Mouse (Mus musculus): Measurements from ENCODE around the gene Schip1. TPM values are rescaled to one million over a fixed set of nuclear protein-coding genes. Genes with fewer than 3 reads are reported as not detected.
A peak's percentile ranks its signal among the peaks of the same experiment; 100 is the strongest.

The Schip1 gene
- polyA plus RNA-seq, 1 experiment from 2014 or later: 29.7 TPM

DNA sequence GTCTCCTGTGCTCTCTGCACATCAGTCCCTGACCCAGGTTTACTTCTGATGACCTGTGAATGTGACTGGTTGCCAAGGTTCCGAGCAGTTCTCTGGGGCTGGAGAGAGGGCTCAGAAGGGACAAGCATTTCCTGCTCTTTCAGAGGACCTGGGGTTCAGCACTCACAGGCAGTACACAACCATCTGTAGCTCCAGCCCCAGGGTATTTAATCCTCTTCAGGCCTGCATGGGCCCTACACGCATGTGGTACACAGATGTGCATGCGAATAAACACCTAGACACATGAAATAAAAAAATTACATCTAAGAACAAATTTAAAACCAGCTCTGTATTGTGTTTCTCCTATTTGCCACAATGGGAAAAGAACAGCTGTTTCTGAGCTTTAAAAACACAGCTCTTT is 503.5 kb downstream of the Schip1 start:
- no peak for ATAC-seq
- Histone ChIP-seq H3K27ac (ENCODE audit: low read length) (no peak overlapping the region), H3K9me3 (ENCODE audit: control insufficient read depth, low read length) (no peaks in the 10 kb centered on the region), H3K4me1 (ENCODE audit: control insufficient read depth, insufficient read depth, low read length) (peaks cover 6% of the 10 kb centered on the region), H3K9ac (ENCODE audit: low read depth, low read length) (no peak overlapping the region), H3K4me3 (ENCODE audit: low read length) (no peak overlapping the region), H3K4me2 (ENCODE audit: low read depth, low read length) (no peak overlapping the region), H3K27me3 (replicated peaks; ENCODE audit: control insufficient read depth, insufficient read depth, low read length) (no peaks in the 10 kb centered on the region), H3K36me3 (ENCODE audit: control insufficient read depth, insufficient read depth, low read length) (no peaks in the 10 kb centered on the region)
- WGBS: 78% methylated on average over 3 of the region's 3 CpGs

DNA sequence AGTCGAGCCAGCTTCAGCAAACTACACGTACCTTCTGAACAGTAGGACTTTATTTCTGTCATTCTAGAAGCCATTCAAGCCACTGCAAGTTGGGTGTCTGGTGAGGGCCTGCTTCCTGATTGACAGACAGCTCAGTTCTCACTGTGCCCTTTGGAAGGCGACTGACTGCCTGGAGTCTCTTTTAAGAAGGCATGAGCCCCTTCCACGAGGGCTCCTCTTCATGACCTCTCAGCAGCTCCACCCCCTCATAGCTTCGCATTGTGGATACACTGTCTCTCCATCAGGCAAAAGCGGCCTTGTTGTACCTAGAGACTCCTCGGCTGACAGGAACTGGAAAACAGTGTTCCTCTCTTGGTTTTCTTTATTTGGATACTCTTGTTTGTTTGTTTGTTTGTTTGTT is 504.1 kb downstream of the Schip1 start:
- no peak overlapping the region for H3K4me3 ChIP-seq (ENCODE audit: low read length)
- WGBS: 63% methylated on average over 7 of the region's 7 CpGs
- no peak overlapping the region for H3K27ac ChIP-seq (ENCODE audit: low read length)
- ATAC-seq: no peak
- no peak overlapping the region for H3K4me2 ChIP-seq (ENCODE audit: low read depth, low read length)
- peaks cover 6% of the 10 kb centered on the region for H3K4me1 ChIP-seq (ENCODE audit: control insufficient read depth, insufficient read depth, low read length)
- no peak overlapping the region for H3K9ac ChIP-seq (ENCODE audit: low read depth, low read length)
- no peaks in the 10 kb centered on the region for H3K36me3 ChIP-seq (ENCODE audit: control insufficient read depth, insufficient read depth, low read length)
- no peaks in the 10 kb centered on the region for H3K9me3 ChIP-seq (ENCODE audit: control insufficient read depth, low read length)
- no peaks in the 10 kb centered on the region for H3K27me3 ChIP-seq (replicated peaks; ENCODE audit: control insufficient read depth, insufficient read depth, low read length)

DNA sequence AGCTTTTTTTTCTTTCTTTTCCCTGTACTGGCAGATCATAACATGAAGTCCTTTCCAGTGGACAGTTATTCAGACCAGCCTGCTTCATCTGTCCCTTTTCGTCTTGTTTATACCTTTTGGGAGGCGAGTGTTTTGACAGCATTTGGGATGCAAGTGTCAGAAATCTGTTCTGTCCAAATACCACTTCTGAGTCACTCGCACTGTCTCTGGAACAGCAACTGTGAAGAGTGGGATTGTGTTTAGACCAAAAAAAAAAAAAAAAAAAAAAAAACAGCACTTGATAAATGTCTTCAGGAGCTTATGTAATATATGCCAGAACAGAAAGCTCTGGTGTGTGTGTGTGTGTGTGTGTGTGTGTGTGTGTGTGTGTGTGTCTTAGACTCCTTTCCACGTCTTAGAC is 505.7 kb downstream of the Schip1 start:
- no peak overlapping the region for H3K4me2 ChIP-seq (ENCODE audit: low read depth, low read length)
- no peaks in the 10 kb centered on the region for H3K27me3 ChIP-seq (replicated peaks; ENCODE audit: control insufficient read depth, insufficient read depth, low read length)
- 54% methylated on average over 4 of the region's 4 CpGs for WGBS
- H3K36me3 ChIP-seq (ENCODE audit: control insufficient read depth, insufficient read depth, low read length): no peaks in the 10 kb centered on the region
- no peaks in the 10 kb centered on the region for H3K9me3 ChIP-seq (ENCODE audit: control insufficient read depth, low read length)
- no peak overlapping the region for H3K27ac ChIP-seq (ENCODE audit: low read length)
- H3K4me1 ChIP-seq (ENCODE audit: control insufficient read depth, insufficient read depth, low read length): peaks cover 6% of the 10 kb centered on the region
- no peak overlapping the region for H3K9ac ChIP-seq (ENCODE audit: low read depth, low read length)
- no peak overlapping the region for H3K4me3 ChIP-seq (ENCODE audit: low read length)
- no peak for ATAC-seq

DNA sequence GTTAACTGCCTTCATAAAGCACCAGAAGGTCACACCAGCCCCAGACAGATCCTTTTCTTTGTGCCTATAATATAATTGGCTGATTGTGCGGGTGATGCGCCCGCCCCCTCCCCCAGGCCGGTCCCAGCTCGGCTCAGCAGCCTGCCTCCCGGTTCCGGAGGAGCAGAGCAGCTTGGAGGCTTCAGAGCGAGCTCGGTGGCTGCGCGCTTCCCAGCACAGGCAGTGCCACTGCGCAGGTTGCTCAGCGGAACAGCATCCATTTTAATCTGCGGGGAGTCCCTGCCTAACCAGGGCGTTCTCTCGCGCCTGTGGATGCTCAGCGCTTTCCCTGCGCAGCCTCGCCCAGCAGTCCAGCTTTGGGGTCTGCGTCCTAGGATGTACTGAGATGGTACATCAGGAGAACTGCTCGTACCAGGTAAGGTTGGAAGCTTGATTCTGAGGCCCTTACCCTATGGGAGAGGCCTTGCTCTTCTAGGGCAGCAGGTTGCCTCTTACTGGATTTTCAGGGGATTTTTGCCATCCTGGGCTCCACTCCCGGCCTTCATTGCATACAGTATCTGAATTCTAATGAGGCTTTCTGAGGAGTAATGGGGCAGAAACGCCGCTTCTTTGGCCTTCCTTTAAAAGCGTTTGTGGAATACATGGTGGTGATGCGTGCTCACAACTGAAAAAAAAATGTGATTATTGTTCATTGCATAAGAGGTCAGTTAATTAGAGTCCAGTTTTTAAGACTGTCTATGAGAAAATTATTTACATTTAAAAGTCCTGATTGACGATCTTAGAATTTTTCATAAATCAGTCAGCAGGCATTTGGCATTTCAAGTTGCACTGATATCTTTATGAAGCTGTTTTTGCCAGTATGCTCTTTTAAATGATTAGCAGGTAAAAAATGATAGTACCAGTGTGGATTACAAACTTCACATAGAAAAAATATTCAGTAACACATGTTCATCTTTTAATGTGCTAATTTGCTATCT is 507.9 kb downstream of the Schip1 start:
- ATAC-seq: peak; percentile 65
- WGBS: 17% methylated on average over 28 of the region's 28 CpGs
- H3K9ac ChIP-seq (ENCODE audit: low read depth, low read length): peak overlapping the region; percentile 56; the same call in 1 of the 2 replicates

DNA sequence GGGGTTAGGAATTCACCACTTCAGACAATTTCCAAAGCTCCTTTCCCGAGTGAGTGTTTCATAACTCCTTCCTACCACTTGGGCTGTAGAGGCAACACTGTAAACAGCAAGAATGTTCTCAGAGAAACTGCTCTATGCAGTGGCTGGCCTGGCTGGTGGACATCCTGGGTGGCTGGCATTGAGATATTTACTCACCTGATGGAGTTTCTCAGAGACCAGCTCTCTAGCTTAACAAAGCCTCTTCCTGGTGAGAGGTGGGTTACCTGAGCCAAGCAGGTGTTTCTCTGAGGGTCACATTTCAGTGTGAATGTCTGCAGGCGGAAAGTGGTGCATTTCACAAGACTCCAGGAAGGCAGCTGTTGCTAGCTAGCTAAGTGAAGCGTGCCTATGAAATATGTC is 508.6 kb downstream of the Schip1 start:
- H3K27me3 ChIP-seq (replicated peaks; ENCODE audit: control insufficient read depth, insufficient read depth, low read length): no peaks in the 10 kb centered on the region
- H3K9ac ChIP-seq (ENCODE audit: low read depth, low read length): no peak overlapping the region
- no peak overlapping the region for H3K27ac ChIP-seq (ENCODE audit: low read length)
- peak overlapping the region; percentile 27; the same call in 1 of the 2 replicates for H3K4me3 ChIP-seq (ENCODE audit: low read length)
- H3K36me3 ChIP-seq (ENCODE audit: control insufficient read depth, insufficient read depth, low read length): no peaks in the 10 kb centered on the region
- no peaks in the 10 kb centered on the region for H3K9me3 ChIP-seq (ENCODE audit: control insufficient read depth, low read length)
- H3K4me1 ChIP-seq (ENCODE audit: control insufficient read depth, insufficient read depth, low read length): peaks cover 22% of the 10 kb centered on the region
- no peak for ATAC-seq
- 59% methylated on average over 3 of the region's 3 CpGs for WGBS
- H3K4me2 ChIP-seq (ENCODE audit: low read depth, low read length): peak overlapping the region; percentile 37; the same call in 1 of the 2 replicates

More for the DNA sequence above, 507.9 kb downstream of the Schip1 start:
- Histone ChIP-seq H3K27me3 (replicated peaks; ENCODE audit: control insufficient read depth, insufficient read depth, low read length) (no peaks in the 10 kb centered on the region), H3K4me2 (ENCODE audit: low read depth, low read length) (peak overlapping the region; percentile 50), H3K36me3 (ENCODE audit: control insufficient read depth, insufficient read depth, low read length) (no peaks in the 10 kb centered on the region), H3K27ac (ENCODE audit: low read length) (peak overlapping the region; percentile 70), H3K9me3 (ENCODE audit: control insufficient read depth, low read length) (no peaks in the 10 kb centered on the region), H3K4me1 (ENCODE audit: control insufficient read depth, insufficient read depth, low read length) (peaks cover 22% of the 10 kb centered on the region), H3K4me3 (ENCODE audit: low read length) (peak overlapping the region; percentile 43)

DNA sequence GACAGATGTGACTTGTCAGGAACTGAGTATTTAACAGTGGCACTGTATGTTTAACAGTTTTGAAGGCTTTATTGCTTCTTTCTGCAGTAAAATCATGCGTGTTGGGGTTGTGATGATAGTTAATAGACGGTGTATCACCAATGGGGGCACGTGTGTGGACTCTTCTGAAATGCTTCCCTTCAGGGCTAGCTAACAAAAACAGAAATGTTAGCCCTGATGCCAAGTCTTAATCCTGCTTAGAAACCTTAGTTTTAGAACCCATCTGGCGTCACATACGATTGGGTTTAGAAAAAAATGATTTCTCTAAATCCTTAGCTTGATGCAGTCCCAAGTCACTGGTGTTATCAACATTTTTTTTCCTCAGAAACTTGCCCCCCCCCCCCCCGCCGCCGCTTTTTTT is 509.5 kb downstream of the Schip1 start:
- no peak overlapping the region; the same call in 1 of the 2 replicates for H3K4me3 ChIP-seq (ENCODE audit: low read length)
- 37% methylated on average over 6 of the region's 8 CpGs for WGBS
- no peak for ATAC-seq
- no peak overlapping the region for H3K27ac ChIP-seq (ENCODE audit: low read length)
- no peak overlapping the region for H3K4me2 ChIP-seq (ENCODE audit: low read depth, low read length)
- H3K27me3 ChIP-seq (replicated peaks; ENCODE audit: control insufficient read depth, insufficient read depth, low read length): no peaks in the 10 kb centered on the region
- no peak overlapping the region for H3K9ac ChIP-seq (ENCODE audit: low read depth, low read length)
- H3K9me3 ChIP-seq (ENCODE audit: control insufficient read depth, low read length): no peaks in the 10 kb centered on the region
- peaks cover 22% of the 10 kb centered on the region for H3K4me1 ChIP-seq (ENCODE audit: control insufficient read depth, insufficient read depth, low read length)
- no peaks in the 10 kb centered on the region for H3K36me3 ChIP-seq (ENCODE audit: control insufficient read depth, insufficient read depth, low read length)

DNA sequence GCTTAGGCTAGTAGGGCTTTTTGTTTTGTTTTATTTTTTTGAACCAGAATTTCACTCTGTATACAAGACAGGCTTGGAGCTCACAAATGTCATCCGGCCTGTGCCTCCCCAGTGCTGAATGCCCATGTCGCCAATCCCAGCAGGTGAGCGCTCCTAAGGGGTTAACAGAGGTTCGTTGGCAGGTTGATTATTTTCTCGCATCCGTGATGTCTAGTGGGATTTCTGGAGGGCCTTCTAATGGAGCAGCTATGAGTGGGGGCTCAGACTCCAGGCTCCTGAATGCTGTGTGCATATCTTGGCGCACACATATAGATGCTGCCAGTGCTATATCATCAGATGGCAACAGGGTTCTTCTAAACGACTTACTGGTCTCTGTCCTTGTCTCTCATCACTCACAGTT is 510.0 kb downstream of the Schip1 start:
- 73% methylated on average over 8 of the region's 8 CpGs for WGBS

DNA sequence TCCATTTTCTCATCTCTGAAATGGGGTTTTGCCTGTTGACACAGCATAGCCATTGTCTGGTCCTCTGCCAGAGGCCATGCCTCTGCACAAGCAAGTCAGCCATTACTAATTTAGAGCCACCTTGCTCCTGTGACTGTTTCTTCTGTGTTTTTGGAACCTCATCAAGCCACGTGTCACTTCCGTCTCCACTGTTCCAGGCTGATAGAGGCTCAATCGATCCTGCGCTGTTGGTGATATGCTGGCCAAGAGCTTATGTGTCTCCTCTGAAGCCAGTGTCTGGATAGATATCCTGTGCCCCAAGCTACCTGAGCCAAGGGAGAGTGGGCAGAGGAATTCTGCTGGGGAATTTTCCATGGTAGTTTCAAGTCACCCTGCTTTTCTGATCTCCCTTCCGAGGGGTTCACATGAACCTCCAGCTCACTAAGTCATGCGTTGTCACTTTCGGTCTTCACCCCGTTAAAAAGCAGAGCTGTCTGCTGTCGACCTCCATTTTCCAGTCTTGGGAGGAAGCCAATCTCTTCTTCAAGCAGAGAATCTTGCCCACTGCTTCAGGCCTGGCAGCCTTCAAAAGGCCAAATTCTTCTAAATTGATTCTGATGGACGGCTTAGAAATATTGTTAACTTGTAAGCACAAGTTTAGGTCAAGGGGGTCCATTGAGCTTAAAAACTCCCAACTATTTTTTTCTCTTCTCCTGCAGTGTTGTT is 511.2 kb downstream of the Schip1 start:
- no peak overlapping the region for H3K9ac ChIP-seq (ENCODE audit: low read depth, low read length)
- H3K36me3 ChIP-seq (ENCODE audit: control insufficient read depth, insufficient read depth, low read length): no peaks in the 10 kb centered on the region
- H3K9me3 ChIP-seq (ENCODE audit: control insufficient read depth, low read length): no peaks in the 10 kb centered on the region
- H3K27ac ChIP-seq (ENCODE audit: low read length): 0 out of 2 replicates have a peak overlapping the region, but pooled peaks have one; percentile 17
- WGBS: 57% methylated on average over 10 of the region's 10 CpGs
- no peak overlapping the region for H3K4me2 ChIP-seq (ENCODE audit: low read depth, low read length)
- peaks cover 22% of the 10 kb centered on the region for H3K4me1 ChIP-seq (ENCODE audit: control insufficient read depth, insufficient read depth, low read length)
- H3K27me3 ChIP-seq (replicated peaks; ENCODE audit: control insufficient read depth, insufficient read depth, low read length): no peaks in the 10 kb centered on the region
- no peak for ATAC-seq
- H3K4me3 ChIP-seq (ENCODE audit: low read length): no peak overlapping the region

More for the DNA sequence above, 510.0 kb downstream of the Schip1 start:
- Histone ChIP-seq H3K9ac (ENCODE audit: low read depth, low read length) (no peak overlapping the region), H3K27me3 (replicated peaks; ENCODE audit: control insufficient read depth, insufficient read depth, low read length) (no peaks in the 10 kb centered on the region), H3K4me1 (ENCODE audit: control insufficient read depth, insufficient read depth, low read length) (peaks cover 22% of the 10 kb centered on the region), H3K36me3 (ENCODE audit: control insufficient read depth, insufficient read depth, low read length) (no peaks in the 10 kb centered on the region), H3K27ac (ENCODE audit: low read length) (no peak overlapping the region), H3K4me3 (ENCODE audit: low read length) (no peak overlapping the region), H3K4me2 (ENCODE audit: low read depth, low read length) (no peak overlapping the region), H3K9me3 (ENCODE audit: control insufficient read depth, low read length) (no peaks in the 10 kb centered on the region)
- ATAC-seq: no peak

DNA sequence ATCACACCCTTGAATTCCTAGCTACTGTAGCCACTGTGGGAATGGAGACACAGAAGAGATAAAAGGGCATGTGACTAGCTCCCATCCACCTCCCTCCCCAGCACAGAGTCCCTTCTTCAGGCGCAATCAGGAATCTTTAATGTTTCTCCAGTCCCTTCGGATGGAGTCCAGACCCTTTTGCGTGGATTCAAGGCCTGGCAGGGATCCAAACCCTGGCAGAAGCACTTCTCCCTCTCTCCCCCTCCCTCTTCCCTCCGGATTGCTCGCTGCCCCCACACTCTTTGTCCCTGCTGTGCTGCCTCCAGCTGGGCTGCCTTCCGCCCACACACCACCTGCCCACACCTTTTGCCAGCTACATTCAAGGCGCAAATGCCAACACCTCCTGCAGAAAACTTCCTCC is 511.8 kb downstream of the Schip1 start:
- peak; percentile 65 for ATAC-seq
- H3K4me2 ChIP-seq (ENCODE audit: low read depth, low read length): no peak overlapping the region
- no peaks in the 10 kb centered on the region for H3K27me3 ChIP-seq (replicated peaks; ENCODE audit: control insufficient read depth, insufficient read depth, low read length)
- WGBS: 26% methylated on average over 7 of the region's 7 CpGs
- H3K27ac ChIP-seq (ENCODE audit: low read length): peak overlapping the region; percentile 44; the same call in 1 of the 2 replicates
- 0 out of 2 replicates have a peak overlapping the region, but pooled peaks have one; percentile 16 for H3K9ac ChIP-seq (ENCODE audit: low read depth, low read length)
- H3K4me1 ChIP-seq (ENCODE audit: control insufficient read depth, insufficient read depth, low read length): peaks cover 22% of the 10 kb centered on the region
- no peaks in the 10 kb centered on the region for H3K9me3 ChIP-seq (ENCODE audit: control insufficient read depth, low read length)
- no peaks in the 10 kb centered on the region for H3K36me3 ChIP-seq (ENCODE audit: control insufficient read depth, insufficient read depth, low read length)
- H3K4me3 ChIP-seq (ENCODE audit: low read length): no peak overlapping the region

Measured in intestine, embryonic 16.5 days (tissue).